Mouse (Mus musculus): ENCODE measurements around the gene Cd160. TPM values are rescaled to one million over a fixed set of nuclear protein-coding genes. Genes with fewer than 3 reads are reported as not detected.

Cd160 gene
- polyA plus RNA-seq, 1 experiment from 2014 or later: 0.19 TPM

Other genes with a start within 250 kb of the Cd160 start
- gene Polr3gl, start 235.2 kb downstream of the Cd160 start, polyA plus RNA-seq (2016; fragmentation: Nextera tagmentation; extraction: Ambion mirVana): 40.0 and 42.3 TPM in 2 replicates
- 4.6 and 5.1 TPM in 2 replicates for gene Ankrd34a, start 232.7 kb downstream of the Cd160 start, polyA plus RNA-seq (2016; fragmentation: Nextera tagmentation; extraction: Ambion mirVana)
- gene Lix1l, start 228.2 kb downstream of the Cd160 start, polyA plus RNA-seq (2016; fragmentation: Nextera tagmentation; extraction: Ambion mirVana): 6.6 and 7.3 TPM in 2 replicates
- gene Rbm8a, start 199.4 kb downstream of the Cd160 start, polyA plus RNA-seq (2016; fragmentation: Nextera tagmentation; extraction: Ambion mirVana): 142 and 152 TPM in 2 replicates
- gene Pex11b, start 194.0 kb downstream of the Cd160 start, polyA plus RNA-seq (2016; fragmentation: Nextera tagmentation; extraction: Ambion mirVana): 40.8 and 48.2 TPM in 2 replicates
- 0.31 and 0.36 TPM in 2 replicates for gene Gm42957, start 193.9 kb downstream of the Cd160 start, polyA plus RNA-seq (2016; fragmentation: Nextera tagmentation; extraction: Ambion mirVana)
- gene Itga10, start 183.8 kb downstream of the Cd160 start, polyA plus RNA-seq (2016; fragmentation: Nextera tagmentation; extraction: Ambion mirVana): 0.71 and 1.3 TPM in 2 replicates
- gene Ankrd35, start 159.2 kb downstream of the Cd160 start, polyA plus RNA-seq (2016; fragmentation: Nextera tagmentation; extraction: Ambion mirVana): 0.57 and 0.58 TPM in 2 replicates
- 48.2 and 55.0 TPM in 2 replicates for gene Pias3, start 133.0 kb downstream of the Cd160 start, polyA plus RNA-seq (2016; fragmentation: Nextera tagmentation; extraction: Ambion mirVana)
- gene Nudt17, start 120.8 kb downstream of the Cd160 start, polyA plus RNA-seq (2016; fragmentation: Nextera tagmentation; extraction: Ambion mirVana): 10.9 and 13.9 TPM in 2 replicates
- 35.9 and 36.0 TPM in 2 replicates for gene Polr3c, start 101.7 kb downstream of the Cd160 start, polyA plus RNA-seq (2016; fragmentation: Nextera tagmentation; extraction: Ambion mirVana)
- 78.2 and 87.9 TPM in 2 replicates for gene Rnf115, start 101.7 kb downstream of the Cd160 start, polyA plus RNA-seq (2016; fragmentation: Nextera tagmentation; extraction: Ambion mirVana)
- gene Pdzk1, start 67 bp downstream of the Cd160 start, polyA plus RNA-seq (2016; fragmentation: Nextera tagmentation; extraction: Ambion mirVana): 0.09 TPM in 1 of 2 replicates, not detected in the other
- gene Gja5, start 75.3 kb upstream of the Cd160 start, polyA plus RNA-seq (2016; fragmentation: Nextera tagmentation; extraction: Ambion mirVana): 5.8 and 8.3 TPM in 2 replicates
- 40.1 and 44.5 TPM in 2 replicates for gene Gpr89, start 76.0 kb upstream of the Cd160 start, polyA plus RNA-seq (2016; fragmentation: Nextera tagmentation; extraction: Ambion mirVana)
- 0.03 and 0.05 TPM in 2 replicates for gene Gja8, start 96.7 kb upstream of the Cd160 start, polyA plus RNA-seq (2016; fragmentation: Nextera tagmentation; extraction: Ambion mirVana)

All from hindbrain, embryonic 12.5 days (tissue).